In the genomic region with DNA sequence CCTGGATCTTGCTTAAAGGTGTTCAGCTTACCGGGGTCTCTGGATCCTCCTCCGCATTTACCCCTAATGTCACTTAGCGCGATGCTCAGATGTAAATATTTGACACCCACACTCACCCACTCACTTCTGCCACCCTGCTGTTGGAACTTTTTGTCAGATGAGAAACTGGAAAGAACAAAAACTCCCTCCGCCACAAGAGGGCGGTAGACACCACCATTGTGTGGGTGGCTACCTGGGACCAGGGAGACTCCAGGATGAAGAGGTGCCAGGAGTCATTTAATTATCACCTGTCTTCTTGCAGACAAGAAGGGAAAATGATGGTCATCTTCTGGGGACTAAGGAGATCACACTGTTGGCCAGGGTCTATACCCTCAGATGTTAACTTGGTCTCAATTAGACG, we compare ENCODE assay signal across 8 mouse cellular contexts. TPM values are rescaled to one million over a fixed set of nuclear protein-coding genes. Genes with fewer than 3 reads are reported as not detected.
DNase-seq lines count a peak whose midpoint lies in the region; ATAC-seq and TF ChIP-seq lines count a peak whose summit lies in the region.

No protein-coding gene starts in this region.

- TF ChIP-seq CTCF in cortical plate, adult 2 months (IDR thresholded peaks at IDR 0.05; ENCODE audit: extremely low read depth, insufficient read depth, low read length), result peak; percentile 67

- no peaks in the 10 kb centered on the region for H3K36me3 ChIP-seq in neural tube, embryonic 15.5 days

- H3K4me3 ChIP-seq in neural tube, embryonic 15.5 days (replicated peaks), result no peak overlapping the region
- H3K4me3 ChIP-seq in cortical plate, adult 2 months (ENCODE audit: insufficient read depth, low read length), result no peak overlapping the region

- DNase-seq in neural tube, embryonic 10.5 days (ENCODE audit: extremely low spot score, low spot score), result peak; percentile 61
- peak; percentile 54 for DNase-seq in adrenal gland, adult 2 months
- DNase-seq in kidney, postnatal 36 days, result peak; percentile 60 to 88
- DNase-seq in lung, adult 18-20 months, result peak; percentile 48 to 62
- peak; percentile 46 for DNase-seq in spleen, adult 12 weeks (ENCODE audit: low spot score)

- H3K9me3 ChIP-seq in neural tube, embryonic 15.5 days (replicated peaks), result no peaks in the 10 kb centered on the region

- H3K4me2 ChIP-seq in neural tube, embryonic 15.5 days, result no peak overlapping the region

- TF ChIP-seq POLR2A in cortical plate, adult 2 months (IDR thresholded peaks at IDR 0.05; ENCODE audit: extremely low read depth, insufficient read depth, low read length), result no peak

- ATAC-seq in neural tube, embryonic 15.5 days (ENCODE audit: low FRiP score), result no peak
- ATAC-seq in granulocyte monocyte progenitor cell, adult 5-6 weeks (replicated peaks; ENCODE audit: poor library complexity, severe bottlenecking), result no peak; the same call in 1 of the 2 replicates

- H3K27ac ChIP-seq in neural tube, embryonic 15.5 days (replicated peaks), result no peak overlapping the region
- H3K27ac ChIP-seq in cortical plate, adult 2 months (ENCODE audit: insufficient read depth, low read length), result no peak overlapping the region

- H3K4me1 ChIP-seq in neural tube, embryonic 15.5 days, result peaks cover 5% of the 10 kb centered on the region; the same call in 1 of the 2 replicates
- no peaks in the 10 kb centered on the region for H3K4me1 ChIP-seq in cortical plate, adult 2 months (ENCODE audit: control insufficient read depth, insufficient read depth, low read length)

- H3K27me3 ChIP-seq in neural tube, embryonic 15.5 days (replicated peaks), result no peaks in the 10 kb centered on the region

- H3K9ac ChIP-seq in neural tube, embryonic 15.5 days (replicated peaks), result no peak overlapping the region

- 24% methylated on average over 7 of the region's 7 CpGs for WGBS in neural tube, embryonic 15.5 days

RNA-seq across cellular contexts. Expression of gene Uts2, which starts 30.3 kb away (rescaled TPM):
- polyA plus RNA-seq in neural tube, embryonic 15.5 days (2015; fragmentation: Nextera tagmentation; extraction: Ambion mirVana), result 5.5 and 6.1 TPM in 2 replicates
- total RNA-seq in adrenal gland, adult 2 months (2021), result not detected
- polyA plus RNA-seq in adrenal gland, adult 2 months (2012; rRNA removed), result not detected in 2 replicates
- not detected in 2 replicates for polyA plus RNA-seq in cortical plate, adult 2 months (2012; rRNA removed)
- not detected in 2 replicates for total RNA-seq in granulocyte monocyte progenitor cell, adult 5-6 weeks (2014; fragmentation: Nextera tagmentation)
- not detected in 2 replicates for total RNA-seq in granulocyte monocyte progenitor cell, adult 5-6 weeks (2017)

RNA-seq across cellular contexts. Expression of gene Tnfrsf9, which starts 52.2 kb away (rescaled TPM):
- 0.44 and 2.8 TPM in 2 replicates for polyA plus RNA-seq in neural tube, embryonic 15.5 days (2015; fragmentation: Nextera tagmentation; extraction: Ambion mirVana)
- under 1 TPM in 1 of 2 experiments, not detected in 1; 0.45 TPM for total RNA-seq in adrenal gland, adult 2 months (2021)
- 0.10 TPM in 1 of 2 replicates, not detected in the other for polyA plus RNA-seq in adrenal gland, adult 2 months (2012; rRNA removed)
- polyA plus RNA-seq in cortical plate, adult 2 months (2012; rRNA removed), result 0.71 and 0.74 TPM in 2 replicates
- not detected in 2 replicates for total RNA-seq in granulocyte monocyte progenitor cell, adult 5-6 weeks (2014; fragmentation: Nextera tagmentation)
- not detected in 2 replicates for total RNA-seq in granulocyte monocyte progenitor cell, adult 5-6 weeks (2017)

RNA-seq across cellular contexts. Expression of gene Park7, which starts 52.3 kb away (rescaled TPM):
- polyA plus RNA-seq in neural tube, embryonic 15.5 days (2015; fragmentation: Nextera tagmentation; extraction: Ambion mirVana), result 384 and 410 TPM in 2 replicates
- total RNA-seq in adrenal gland, adult 2 months (2021), result 100 to 1,000 TPM; 274 to 292 TPM
- 73.0 and 78.6 TPM in 2 replicates for polyA plus RNA-seq in adrenal gland, adult 2 months (2012; rRNA removed)
- 284 and 300 TPM in 2 replicates for polyA plus RNA-seq in cortical plate, adult 2 months (2012; rRNA removed)
- total RNA-seq in granulocyte monocyte progenitor cell, adult 5-6 weeks (2014; fragmentation: Nextera tagmentation), result 284 and 328 TPM in 2 replicates
- 431 and 435 TPM in 2 replicates for total RNA-seq in granulocyte monocyte progenitor cell, adult 5-6 weeks (2017)
